Mouse (Mus musculus): ENCODE measurements around the gene Ace.

The Ace gene

DNA sequence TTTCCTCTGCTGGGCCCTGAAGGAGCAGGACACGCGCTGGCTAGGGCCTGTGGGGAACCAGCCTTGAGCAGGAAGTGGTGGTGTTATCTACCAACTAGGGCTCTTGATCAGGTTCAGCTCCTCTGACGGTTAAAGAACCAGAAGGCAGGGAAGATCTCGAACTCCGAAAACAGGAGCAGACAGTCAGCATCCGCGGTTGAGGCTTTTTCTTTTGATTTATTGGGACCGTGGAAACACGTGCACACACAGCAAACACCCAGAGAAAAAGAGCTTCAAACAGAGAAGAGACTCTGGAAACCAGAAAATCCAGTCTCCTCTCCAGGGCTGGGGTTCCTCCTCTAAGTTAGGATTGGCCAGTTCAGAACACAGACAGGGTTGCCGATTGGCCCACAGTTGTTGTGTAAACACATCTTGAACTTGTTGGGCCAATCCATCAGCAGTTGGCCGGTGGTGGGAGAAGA, 21.0 kb upstream of the Ace start:
- DNase-seq (ENCODE audit: low spot score), result no peak

DNA sequence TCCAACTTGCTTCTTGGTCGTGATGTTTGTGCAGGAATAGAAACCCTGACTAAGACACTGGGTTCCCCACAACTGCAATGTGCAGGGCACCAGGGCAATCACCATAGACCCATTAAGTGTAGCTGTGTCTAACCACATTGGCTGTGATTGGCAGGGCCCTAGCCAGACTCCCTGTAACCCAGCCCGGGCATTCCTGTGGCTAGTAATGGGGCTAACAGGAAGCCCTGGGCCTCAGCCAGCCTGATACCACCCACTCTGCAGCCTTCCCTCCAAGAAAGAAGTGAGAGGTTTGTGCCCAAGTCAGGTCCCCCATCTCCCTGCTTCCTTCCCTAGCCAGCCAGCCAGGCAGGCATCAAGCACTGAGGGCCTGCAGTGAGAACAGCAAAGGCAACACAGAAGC, 19.5 kb upstream of the Ace start:
- no peak for DNase-seq (ENCODE audit: low spot score)

DNA sequence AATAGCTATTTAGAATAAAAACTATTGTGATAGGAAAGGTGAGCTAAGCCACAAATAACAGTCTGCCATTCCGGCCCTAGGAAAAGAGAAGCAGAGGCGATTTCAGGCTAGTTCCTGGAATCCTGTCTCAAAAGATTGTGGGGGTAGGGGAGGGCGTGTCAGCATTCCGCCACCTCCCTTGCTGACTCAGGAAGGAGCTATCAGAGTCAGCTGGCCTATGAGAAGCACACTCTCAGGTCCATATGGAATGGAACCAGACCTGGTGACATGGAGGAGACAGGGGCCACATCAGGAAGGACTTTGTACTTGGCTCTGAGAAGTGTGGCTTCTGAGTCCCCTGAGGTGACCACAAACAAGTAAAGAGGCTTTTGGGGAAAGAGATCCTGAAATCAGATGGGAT, 17.2 kb upstream of the Ace start:
- no peak for DNase-seq (ENCODE audit: low spot score)

DNA sequence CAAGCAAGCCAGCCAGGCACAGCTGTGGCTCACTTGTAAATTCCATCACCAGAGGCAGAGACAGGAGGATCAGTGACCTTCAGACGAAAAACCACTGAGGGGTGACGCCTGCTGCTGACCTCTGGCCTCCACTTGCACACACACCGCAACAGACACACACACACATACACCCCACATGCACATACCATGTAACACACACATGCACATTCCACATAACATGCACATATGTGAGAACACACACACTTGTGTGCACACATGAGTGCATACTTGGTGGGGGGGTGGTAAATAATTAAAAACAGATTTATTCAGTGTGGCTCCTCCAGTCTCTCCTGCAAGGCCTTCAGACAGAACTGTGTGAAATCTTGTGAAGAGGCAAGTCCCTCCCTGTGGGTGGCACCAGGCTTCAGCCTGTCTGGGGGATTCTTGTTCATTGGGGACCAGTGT, 16.1 kb upstream of the Ace start:
- DNase-seq (ENCODE audit: low spot score), result no peak

DNA sequence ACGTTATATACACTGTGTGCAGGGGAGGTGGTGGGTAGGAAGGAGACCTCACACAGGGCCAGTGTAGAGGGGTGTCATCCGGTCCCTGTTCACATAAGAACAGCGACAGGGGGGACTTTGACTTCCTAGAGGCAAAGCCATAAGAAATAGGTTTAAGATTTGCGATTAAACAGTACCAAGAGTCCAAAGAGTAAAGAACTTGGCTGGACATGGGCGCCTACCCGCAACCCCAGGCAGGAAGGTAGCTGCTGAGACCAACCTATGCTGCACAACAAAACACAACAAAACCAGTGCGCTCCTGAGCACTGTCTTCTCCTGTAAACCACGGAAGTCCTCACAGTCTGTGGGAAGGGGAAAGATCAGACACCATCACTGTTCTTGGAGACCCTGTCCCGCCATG, 15.6 kb upstream of the Ace start:
- DNase-seq (ENCODE audit: low spot score), result no peak

DNA sequence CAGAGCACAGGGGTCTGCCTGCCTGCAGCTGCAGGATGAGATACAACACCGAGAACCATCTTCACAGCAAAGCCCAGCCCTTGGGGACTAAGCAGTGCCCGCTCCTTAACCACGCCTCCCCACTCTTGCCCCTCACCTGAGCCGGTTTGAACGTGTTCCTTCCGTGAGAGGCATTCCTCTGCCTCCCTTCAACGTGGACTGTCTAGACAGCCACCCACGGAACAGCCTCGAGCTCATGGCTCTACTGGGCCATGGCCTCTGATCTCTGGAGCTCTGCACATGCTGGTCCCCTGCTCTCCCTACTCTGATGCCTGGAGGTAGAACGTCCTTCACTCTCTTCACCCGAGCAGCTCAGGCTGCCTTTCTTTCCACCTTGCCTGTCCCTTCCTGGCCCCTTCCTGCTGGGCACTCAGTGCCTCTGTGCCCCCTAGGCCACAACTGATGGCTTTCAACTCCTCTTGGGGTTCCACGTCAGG, 14.8 kb upstream of the Ace start, which contains the start of gene Cyb561:
Gene Cyb561 (minus strand): TSS at position 426 of the 476 bp plus-strand sequence.
- no peak for DNase-seq (ENCODE audit: low spot score)

DNA sequence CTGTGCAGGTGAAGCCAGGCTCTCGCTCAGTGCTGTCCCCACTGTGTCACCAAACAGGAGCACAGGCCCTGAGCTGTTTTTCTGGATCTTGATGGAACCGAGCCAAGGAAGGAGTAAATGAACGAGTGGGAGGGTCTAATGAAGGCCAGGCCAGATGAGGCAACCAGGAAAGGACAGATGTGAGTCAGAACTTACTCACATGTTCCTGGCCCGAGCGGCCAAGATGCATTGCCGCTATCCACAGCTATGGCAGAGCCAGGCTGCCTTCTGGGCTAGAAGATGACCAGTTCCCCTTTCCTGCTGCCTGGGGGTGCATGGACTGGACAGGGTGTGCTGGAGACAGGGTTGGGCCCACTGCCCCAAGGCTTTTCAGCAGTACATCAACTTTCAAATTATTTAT, 14.3 kb upstream of the Ace start:
- no peak for DNase-seq (ENCODE audit: low spot score)

DNA sequence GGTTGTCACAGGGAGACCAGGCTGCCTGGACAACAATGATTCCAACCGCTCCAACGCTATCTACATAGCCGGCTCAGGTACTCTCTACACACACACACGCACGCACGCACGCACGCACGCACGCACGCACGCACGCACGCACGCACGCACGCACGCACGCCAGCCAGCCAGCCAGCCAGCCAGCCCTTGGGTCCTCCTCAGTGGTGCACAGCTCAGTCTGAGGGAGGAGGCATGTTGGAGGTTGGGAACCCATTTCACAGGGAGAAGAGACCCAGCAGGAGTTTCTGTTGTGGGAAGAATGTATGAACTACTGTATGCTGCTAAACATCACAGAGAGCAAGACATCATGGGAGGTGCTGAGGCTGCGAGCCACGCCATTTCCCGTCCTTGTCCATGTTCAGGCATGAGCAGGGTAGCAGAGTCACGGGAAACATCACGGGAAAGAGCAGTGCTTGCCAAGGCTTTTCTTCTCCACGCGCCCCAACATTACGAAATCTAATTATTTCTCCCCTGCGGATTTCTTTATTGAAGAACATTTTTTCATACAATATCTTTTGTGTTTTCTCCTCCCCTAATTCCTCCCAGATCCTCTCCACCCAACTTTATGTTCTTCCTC, 11.8 kb upstream of the Ace start:
- no peak for DNase-seq (ENCODE audit: low spot score)

DNA sequence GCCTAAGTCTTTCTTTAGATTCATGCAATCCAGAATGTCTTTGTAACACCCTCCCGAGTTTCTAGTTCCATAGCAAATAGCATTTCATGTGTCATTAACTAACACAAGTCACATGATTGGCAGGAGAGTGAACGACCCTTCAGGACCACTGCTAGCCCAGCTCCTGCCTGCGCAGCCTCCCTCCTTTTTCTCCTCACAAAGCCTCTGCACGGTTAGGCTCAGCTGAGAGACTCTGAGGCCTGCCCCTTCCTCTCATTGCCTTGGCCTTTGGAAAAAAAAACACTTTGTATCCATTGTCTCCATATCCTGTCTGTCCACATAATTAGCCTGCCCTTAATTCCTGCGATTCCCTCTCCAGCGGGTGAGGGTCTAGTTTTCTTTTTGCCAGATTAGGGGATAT, 10.2 kb upstream of the Ace start:
- DNase-seq (ENCODE audit: low spot score), result no peak

DNA sequence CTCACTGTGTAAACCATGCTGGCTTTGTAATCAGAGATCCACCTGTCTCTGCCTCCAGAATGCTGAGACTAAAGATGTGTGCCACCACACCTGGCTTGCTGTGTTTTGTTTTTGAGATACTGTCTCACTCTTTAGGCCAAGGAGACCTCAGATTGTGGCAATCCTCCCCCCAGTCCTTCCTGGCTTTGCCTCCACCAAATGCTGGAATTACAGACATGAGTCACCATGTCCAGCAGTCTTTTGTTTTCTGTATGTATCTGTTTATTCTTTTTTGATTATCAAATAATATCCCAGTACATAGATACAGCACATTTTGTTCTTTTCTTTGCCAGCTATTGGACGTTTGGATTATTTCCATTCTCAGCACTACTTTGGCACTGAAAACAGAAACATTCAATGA, 9.2 kb upstream of the Ace start:
- DNase-seq (ENCODE audit: low spot score), result no peak

DNA sequence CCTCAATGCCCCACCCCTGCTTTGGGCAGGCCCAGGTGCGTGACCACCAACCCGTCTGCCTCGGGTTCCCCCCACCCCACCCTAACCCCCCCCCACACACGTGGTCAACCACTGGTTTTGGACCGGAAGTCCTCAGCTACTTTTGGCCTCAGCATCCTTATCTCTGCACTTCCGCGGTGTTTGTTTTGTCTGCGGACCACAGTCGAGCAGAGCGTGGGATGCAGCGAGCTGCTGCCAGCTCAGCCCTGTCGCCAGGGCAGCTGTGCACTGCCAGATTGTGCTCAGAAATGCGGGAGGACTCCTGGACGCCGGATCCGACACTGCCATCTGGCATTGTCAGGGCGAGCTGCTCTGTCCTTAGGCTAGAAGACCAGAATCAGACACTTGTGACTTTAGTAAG, 8.4 kb upstream of the Ace start:
- DNase-seq (ENCODE audit: low spot score), result no peak

DNA sequence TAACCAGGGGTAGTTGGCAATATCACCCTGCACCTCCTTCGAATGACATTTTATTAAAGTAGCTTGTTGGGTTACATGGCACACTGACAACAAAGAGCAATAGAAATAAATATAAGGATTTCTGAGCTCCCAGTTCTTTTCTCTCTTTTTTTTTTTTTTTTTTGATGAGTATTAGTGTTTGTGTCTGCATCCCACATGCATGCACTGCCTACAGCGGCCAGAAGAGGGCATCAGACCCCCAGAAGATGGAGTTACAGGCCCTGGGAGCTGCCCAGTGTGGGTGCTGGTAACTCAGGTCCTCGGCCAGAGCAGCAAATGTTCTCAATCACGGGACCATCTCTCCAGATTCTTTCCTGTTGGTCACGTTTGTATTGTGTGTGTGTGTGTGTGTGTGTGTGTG, 3.1 kb upstream of the Ace start:
- DNase-seq (ENCODE audit: low spot score), result no peak

DNA sequence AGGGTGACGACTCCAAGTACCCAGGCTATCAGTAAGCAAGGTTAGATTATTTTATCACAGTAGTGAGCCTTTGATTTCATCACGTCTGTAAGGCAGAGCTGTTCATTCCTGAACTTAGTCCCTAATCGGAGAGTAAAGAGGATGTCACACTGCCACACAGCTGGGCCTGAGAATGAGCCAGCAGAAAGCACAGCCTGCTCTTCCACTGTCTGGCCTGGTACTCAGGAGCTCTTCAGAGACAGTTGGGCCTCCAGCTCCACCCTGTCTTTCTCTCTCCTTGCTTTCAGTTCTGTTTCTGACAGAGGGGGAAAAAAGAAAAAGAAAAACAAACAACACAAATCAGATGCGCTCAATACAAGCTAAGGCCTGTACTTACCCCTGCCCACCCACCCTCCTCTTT, 1.5 kb upstream of the Ace start:
- no peak for DNase-seq (ENCODE audit: low spot score)

DNA sequence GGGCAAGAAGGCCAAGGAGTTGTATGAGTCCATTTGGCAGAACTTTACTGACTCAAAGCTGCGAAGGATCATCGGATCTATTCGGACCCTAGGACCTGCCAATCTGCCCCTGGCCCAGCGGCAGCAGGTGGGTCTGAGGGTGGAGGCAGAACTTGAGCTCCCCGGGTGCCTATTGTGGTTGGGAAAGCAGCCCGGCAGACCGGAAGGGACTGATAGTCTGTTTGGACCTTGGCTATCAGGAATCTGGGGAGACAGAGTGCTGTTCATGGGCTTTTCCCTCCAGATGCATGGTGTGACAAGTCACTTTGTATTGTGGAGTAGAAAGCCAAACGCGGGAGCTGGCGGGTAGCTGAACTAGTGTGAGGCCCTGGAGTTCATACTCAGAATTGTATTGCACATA, 1.2 kb downstream of the Ace start:
- DNase-seq (ENCODE audit: low spot score), result no peak

DNA sequence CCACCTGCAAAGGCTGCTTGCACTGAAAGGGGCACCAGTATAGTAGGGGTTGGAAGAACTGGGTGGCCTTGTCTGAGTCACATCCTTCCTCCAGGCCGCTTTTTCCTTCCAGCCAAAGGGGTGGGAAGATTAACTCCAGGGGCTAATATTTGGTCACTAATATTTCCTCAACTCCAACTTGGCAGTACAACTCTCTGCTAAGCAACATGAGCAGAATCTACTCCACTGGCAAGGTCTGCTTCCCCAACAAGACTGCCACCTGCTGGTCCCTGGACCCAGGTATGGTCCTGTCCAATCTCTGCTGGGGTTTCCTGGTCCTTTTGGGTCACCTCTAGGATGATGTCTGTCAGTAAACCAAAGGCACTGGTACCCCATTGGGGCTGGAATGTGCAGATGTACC, 1.8 kb downstream of the Ace start:
- no peak for DNase-seq (ENCODE audit: low spot score)

DNA sequence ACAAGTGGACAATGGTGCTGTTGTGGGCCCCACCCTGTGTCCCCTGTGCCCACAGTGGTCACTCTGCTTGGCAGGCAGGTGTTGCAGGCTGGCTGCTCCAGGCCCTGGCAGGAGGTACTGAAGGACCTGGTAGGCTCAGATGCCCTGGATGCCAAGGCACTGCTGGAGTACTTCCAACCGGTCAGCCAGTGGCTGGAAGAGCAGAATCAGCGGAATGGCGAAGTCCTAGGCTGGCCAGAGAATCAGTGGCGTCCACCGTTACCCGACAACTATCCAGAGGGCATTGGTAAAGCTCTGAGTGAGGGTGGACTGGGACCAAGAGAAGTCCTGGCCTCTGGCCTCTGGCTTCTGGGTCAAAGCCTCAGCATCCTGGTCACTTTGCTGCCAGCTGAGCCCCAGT, 6.8 kb downstream of the Ace start:
- no peak for DNase-seq (ENCODE audit: low spot score)

DNA sequence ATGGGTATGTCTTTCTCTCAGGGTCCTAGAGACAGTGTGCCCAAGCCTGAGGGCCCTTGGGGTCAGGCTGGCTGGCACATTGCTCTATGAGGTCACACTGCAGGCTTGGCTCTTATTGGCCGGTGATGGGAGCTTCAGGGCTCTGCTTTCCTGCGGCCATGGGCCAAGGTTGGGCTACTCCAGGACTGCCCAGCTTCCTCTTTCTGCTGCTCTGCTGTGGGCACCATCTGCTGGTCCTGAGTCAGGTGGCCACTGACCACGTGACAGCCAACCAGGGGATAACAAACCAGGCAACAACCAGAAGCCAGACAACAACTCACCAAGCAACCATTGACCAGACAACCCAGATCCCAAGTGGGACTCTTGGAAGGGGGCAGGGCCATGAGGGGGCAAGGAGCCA, 7.3 kb downstream of the Ace start:
- no peak for DNase-seq (ENCODE audit: low spot score)

DNA sequence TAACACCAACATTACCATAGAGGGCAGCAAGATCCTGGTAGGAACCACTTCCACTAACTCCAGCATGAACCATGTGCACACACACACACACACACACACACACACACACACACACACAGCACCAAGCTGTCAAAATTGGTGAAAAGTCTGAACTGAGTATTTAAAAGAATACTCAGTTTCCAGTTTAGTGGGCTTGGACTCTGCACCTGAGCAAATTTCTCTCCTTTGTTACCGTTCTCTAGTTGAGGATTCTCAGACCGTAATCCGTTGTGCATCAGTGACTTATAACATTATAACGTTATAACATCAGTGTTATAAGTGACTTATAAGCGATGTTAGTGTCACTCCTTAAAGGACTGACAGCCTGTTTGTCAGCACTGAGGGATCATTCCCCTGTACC, 7.9 kb downstream of the Ace start:
- DNase-seq (ENCODE audit: low spot score), result no peak

DNA sequence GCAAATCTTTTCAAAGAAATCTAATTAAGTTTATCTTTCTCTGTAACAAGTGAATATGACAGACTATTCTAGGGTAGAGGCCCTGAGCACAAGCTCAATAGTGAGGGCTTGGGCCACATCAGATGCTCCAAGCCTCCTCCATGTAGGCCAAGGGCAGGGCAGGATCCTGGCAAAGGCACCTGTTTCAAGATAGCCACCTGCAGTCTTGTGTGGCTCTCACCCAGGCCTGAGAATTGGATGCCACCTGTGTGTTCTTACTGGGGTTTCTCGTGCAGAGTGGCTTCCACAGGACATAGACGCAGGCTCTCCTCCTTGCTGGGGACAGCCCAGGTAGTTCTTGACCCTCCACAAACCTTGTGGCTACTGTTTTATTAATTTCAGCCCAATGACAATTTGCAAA, 10.5 kb downstream of the Ace start:
- no peak for DNase-seq (ENCODE audit: low spot score)

DNA sequence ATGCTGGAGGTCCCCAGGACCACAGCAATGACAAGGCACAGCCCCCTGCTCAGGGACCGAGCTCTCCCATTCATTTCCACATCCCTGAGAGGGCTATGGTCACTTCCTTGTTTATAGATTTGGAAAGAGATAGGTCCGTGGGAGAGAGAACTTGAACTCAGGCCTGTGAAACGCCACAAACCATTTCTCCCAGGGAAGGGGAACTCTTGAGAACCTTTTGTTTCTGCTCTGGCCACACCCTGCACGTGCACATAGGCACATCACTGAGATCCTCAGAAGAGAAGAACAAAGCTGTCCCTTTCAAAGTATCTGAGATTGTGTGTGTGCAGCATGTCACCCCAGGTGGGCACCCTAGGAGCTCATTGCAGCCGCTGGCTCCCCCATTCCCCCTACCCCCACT, 10.9 kb downstream of the Ace start:
- no peak for DNase-seq (ENCODE audit: low spot score)

DNA sequence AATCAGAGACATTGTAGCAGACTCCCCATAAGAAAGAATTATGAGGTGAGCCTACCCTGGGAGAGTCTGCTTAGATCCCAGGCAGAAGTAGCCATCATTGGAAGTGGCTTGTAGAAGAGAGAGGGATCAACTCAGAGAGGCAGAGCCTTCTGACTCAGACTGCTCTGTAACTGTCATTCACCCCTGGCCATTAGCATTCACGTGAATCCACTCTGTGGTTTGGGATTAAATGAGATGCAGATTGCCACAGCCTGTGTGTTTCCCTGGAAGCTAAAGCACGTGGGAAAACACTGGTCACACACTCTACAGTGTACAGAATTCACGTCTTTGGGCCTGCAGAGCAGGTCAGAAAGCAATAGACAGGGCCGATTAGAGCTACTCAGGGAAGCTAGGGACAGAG, 16.7 kb downstream of the Ace start:
- DNase-seq (ENCODE audit: low spot score), result no peak

DNA sequence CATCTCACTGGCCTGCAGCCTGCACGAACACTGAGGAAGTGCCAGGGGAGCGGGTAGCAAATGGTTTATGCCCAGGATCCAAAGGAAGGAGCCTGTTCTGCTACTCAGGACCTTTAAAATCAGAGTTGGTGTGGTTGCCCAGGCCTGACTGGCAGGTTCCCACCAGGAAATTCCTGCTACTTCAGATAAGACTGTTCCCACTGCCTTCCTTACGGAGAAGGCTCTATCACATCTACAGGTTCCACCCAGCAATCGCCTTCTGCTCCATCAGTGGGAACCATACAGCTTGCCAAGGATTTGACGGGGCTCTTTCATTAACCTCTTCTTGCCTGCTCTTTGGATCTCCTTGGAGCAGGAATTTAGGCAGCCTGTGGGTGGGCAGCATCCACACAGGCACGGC, 19.7 kb downstream of the Ace start:
- no peak for DNase-seq (ENCODE audit: low spot score)

DNA sequence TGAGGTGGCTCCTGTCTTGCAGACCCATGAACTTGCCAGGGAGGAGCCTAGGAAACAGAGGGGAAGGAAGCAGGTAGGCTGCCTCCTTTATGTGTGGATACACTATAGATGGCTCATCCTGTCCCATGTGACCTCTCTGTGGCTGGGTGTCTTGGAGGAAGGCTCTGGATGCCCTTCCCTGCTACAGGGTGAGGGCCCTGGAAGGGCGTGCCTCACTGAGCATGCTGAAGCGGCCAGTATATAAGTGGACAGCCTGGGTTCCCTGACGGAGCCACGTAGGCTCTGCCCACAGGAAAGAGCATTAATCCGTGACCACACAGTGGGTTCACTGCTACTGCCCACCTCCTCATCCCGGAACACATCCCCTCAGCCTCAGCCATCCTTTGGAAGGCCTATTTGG, 21.7 kb downstream of the Ace start:
- DNase-seq (ENCODE audit: low spot score), result no peak

DNA sequence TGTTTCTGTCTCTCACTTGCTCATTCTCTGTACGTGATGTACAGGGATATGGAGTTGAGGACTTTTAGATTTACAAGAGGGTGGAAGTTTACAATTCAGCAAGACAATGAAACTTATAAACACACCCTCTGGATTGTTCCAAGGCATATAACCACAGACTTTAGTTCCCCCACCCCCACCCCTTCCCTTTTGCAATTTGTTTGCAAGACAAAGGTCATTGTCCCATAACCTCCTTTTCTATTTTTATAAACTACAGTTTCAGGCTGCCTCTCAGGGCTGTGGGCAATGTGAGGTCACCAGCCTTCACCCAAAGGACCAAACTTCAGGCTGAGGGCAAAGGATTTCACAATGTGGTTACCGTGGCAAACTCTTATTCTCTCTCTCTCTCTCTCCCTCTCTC, 22.5 kb downstream of the Ace start:
- no peak for DNase-seq (ENCODE audit: low spot score)

DNA sequence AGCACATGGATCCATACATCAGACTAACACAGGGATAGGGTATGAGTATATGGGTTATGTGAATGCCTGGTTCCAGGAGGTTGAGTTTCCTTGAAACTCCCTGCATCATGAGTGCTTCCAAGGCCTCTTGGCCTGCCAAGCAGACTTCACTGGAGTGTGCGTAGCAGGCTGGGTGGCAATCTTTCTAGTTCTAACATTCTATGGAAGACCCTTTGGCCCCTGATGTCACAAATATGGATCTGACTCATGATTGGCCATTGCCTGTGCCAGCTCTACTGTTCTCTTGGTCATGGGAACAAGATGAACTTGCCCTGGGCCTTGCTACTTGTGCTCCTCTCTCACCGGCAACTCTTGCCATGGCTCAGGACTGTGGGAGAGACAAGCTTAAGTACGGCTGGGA, 26.6 kb downstream of the Ace start, which contains the start of gene Ace3:
Gene Ace3 (plus strand): TSS at position 301 of the 400 bp plus-strand sequence.
- DNase-seq (ENCODE audit: low spot score), result no peak

Data from ovary, postnatal 10 days (tissue).